Mouse (Mus musculus): Measurements from ENCODE around the gene Cacng4. TPM values are rescaled to one million over a fixed set of nuclear protein-coding genes. Genes with fewer than 3 reads are reported as not detected.
A peak's percentile ranks its signal among the peaks of the same experiment; 100 is the strongest.

Gene Cacng4
- polyA plus RNA-seq, 1 experiment from 2014 or later, result 41.6 TPM

GRCm38 (mm10) chr11:107794103-107794493, 259 bp downstream of the Cacng4 start:
- H3K9ac ChIP-seq (replicated peaks), result peak overlapping the region; percentile 92
- H3K27ac ChIP-seq, result peak overlapping the region; percentile 96
- H3K4me3 ChIP-seq (replicated peaks), result peak overlapping the region; percentile 79
- peaks cover 10% of the 10 kb centered on the region for H3K36me3 ChIP-seq
- ATAC-seq, result peak; percentile 61
- H3K9me3 ChIP-seq, result no peaks in the 10 kb centered on the region
- H3K27me3 ChIP-seq, result peaks cover 18% of the 10 kb centered on the region
- H3K4me2 ChIP-seq (replicated peaks), result peak overlapping the region; percentile 89
- peaks cover 76% of the 10 kb centered on the region for H3K4me1 ChIP-seq (replicated peaks)
- WGBS, result under 1% methylated on average over 37 of the region's 41 CpGs

GRCm38 (mm10) chr11:107793200-107794102, 906 bp downstream of the Cacng4 start:
- H3K27me3 ChIP-seq, result peaks cover 14% of the 10 kb centered on the region; the same call in 1 of the 2 replicates
- H3K4me2 ChIP-seq (replicated peaks), result peak overlapping the region; percentile 89
- H3K4me3 ChIP-seq (replicated peaks), result peak overlapping the region; percentile 79
- peak overlapping the region; percentile 92 for H3K9ac ChIP-seq (replicated peaks)
- under 1% methylated on average over 61 of the region's 64 CpGs for WGBS
- peak overlapping the region; percentile 96 for H3K27ac ChIP-seq
- H3K4me1 ChIP-seq (replicated peaks), result peaks cover 70% of the 10 kb centered on the region
- peak; percentile 65 for ATAC-seq
- H3K36me3 ChIP-seq, result peaks cover 16% of the 10 kb centered on the region
- no peaks in the 10 kb centered on the region for H3K9me3 ChIP-seq

- Histone ChIP-seq H3K9ac (replicated peaks) (peak overlapping the region; percentile 92), H3K4me1 (replicated peaks) (peaks cover 59% of the 10 kb centered on the region), H3K27ac (peak overlapping the region; percentile 96), H3K36me3 (peaks cover 26% of the 10 kb centered on the region), H3K9me3 (no peaks in the 10 kb centered on the region), H3K27me3 (peaks cover 8% of the 10 kb centered on the region; the same call in 1 of the 2 replicates), H3K4me2 (replicated peaks) (peak overlapping the region; percentile 89), H3K4me3 (replicated peaks) (peak overlapping the region; percentile 79)
- peak; percentile 18; the same call in 1 of the 2 replicates for ATAC-seq
- 10% methylated on average over 9 of the region's 9 CpGs for WGBS
Observed at GRCm38 (mm10) chr11:107792136-107792535, 2.2 kb downstream of the Cacng4 start.

GRCm38 (mm10) chr11:107785761-107786160, 8.6 kb downstream of the Cacng4 start:
- H3K4me3 ChIP-seq (replicated peaks), result no peak overlapping the region
- H3K27ac ChIP-seq, result peak overlapping the region; percentile 44; the same call in 1 of the 2 replicates
- H3K4me1 ChIP-seq (replicated peaks), result peaks cover 19% of the 10 kb centered on the region
- H3K4me2 ChIP-seq (replicated peaks), result no peak overlapping the region
- H3K9me3 ChIP-seq, result no peaks in the 10 kb centered on the region
- peak; percentile 50 for ATAC-seq
- WGBS, result 77% methylated on average over 3 of the region's 3 CpGs
- no peaks in the 10 kb centered on the region for H3K27me3 ChIP-seq
- no peak overlapping the region for H3K9ac ChIP-seq (replicated peaks)
- H3K36me3 ChIP-seq, result peaks cover 28% of the 10 kb centered on the region

- Histone ChIP-seq H3K27me3 (no peaks in the 10 kb centered on the region), H3K9ac (replicated peaks) (no peak overlapping the region), H3K4me1 (replicated peaks) (peaks cover 14% of the 10 kb centered on the region), H3K4me3 (replicated peaks) (no peak overlapping the region), H3K27ac (no peak overlapping the region), H3K4me2 (replicated peaks) (no peak overlapping the region), H3K36me3 (peaks cover 28% of the 10 kb centered on the region), H3K9me3 (no peaks in the 10 kb centered on the region)
- ATAC-seq, result no peak
- WGBS, result 85% methylated on average over 1 of the region's 1 CpGs
Observed at GRCm38 (mm10) chr11:107785288-107785687, 9.1 kb downstream of the Cacng4 start.

- Histone ChIP-seq H3K9ac (replicated peaks) (no peak overlapping the region), H3K27me3 (no peaks in the 10 kb centered on the region), H3K9me3 (no peaks in the 10 kb centered on the region), H3K4me1 (replicated peaks) (peaks cover 22% of the 10 kb centered on the region), H3K4me3 (replicated peaks) (no peak overlapping the region), H3K27ac (no peak overlapping the region), H3K36me3 (peaks cover 19% of the 10 kb centered on the region), H3K4me2 (replicated peaks) (no peak overlapping the region)
- WGBS, result 90% methylated on average over 8 of the region's 8 CpGs
- ATAC-seq, result no peak
Observed at GRCm38 (mm10) chr11:107783861-107784754, 10.2 kb downstream of the Cacng4 start.

GRCm38 (mm10) chr11:107782591-107782990, 11.8 kb downstream of the Cacng4 start:
- 73% methylated on average over 5 of the region's 5 CpGs for WGBS
- H3K36me3 ChIP-seq, result 0 out of 2 replicates have a peak, but pooled peaks cover 6% of the 10 kb centered on the region
- no peaks in the 10 kb centered on the region for H3K27me3 ChIP-seq
- H3K9me3 ChIP-seq, result no peaks in the 10 kb centered on the region
- no peak overlapping the region for H3K9ac ChIP-seq (replicated peaks)
- ATAC-seq, result no peak
- no peak overlapping the region for H3K27ac ChIP-seq
- no peak overlapping the region for H3K4me3 ChIP-seq (replicated peaks)
- peaks cover 37% of the 10 kb centered on the region for H3K4me1 ChIP-seq (replicated peaks)
- H3K4me2 ChIP-seq (replicated peaks), result no peak overlapping the region

- no peak overlapping the region for H3K4me2 ChIP-seq (replicated peaks)
- 20% methylated on average over 9 of the region's 9 CpGs for WGBS
- H3K27ac ChIP-seq, result peak overlapping the region; percentile 80
- no peak overlapping the region for H3K4me3 ChIP-seq (replicated peaks)
- ATAC-seq, result peak; percentile 65
- H3K27me3 ChIP-seq, result no peaks in the 10 kb centered on the region
- H3K4me1 ChIP-seq (replicated peaks), result peaks cover 74% of the 10 kb centered on the region
- H3K9ac ChIP-seq (replicated peaks), result no peak overlapping the region
- no peaks in the 10 kb centered on the region for H3K9me3 ChIP-seq
- 0 out of 2 replicates have a peak, but pooled peaks cover 3% of the 10 kb centered on the region for H3K36me3 ChIP-seq
Observed at GRCm38 (mm10) chr11:107778859-107779258, 15.5 kb downstream of the Cacng4 start.

- no peaks in the 10 kb centered on the region for H3K27me3 ChIP-seq
- 31% methylated on average over 12 of the region's 12 CpGs for WGBS
- no peak overlapping the region for H3K4me3 ChIP-seq (replicated peaks)
- peaks cover 77% of the 10 kb centered on the region for H3K4me1 ChIP-seq (replicated peaks)
- ATAC-seq, result no peak
- no peaks in the 10 kb centered on the region for H3K9me3 ChIP-seq
- peaks cover 3% of the 10 kb centered on the region; the same call in 1 of the 2 replicates for H3K36me3 ChIP-seq
- no peak overlapping the region for H3K9ac ChIP-seq (replicated peaks)
- peak overlapping the region; percentile 27; the same call in 1 of the 2 replicates for H3K27ac ChIP-seq
- peak overlapping the region; percentile 29; the same call in 1 of the 2 replicates for H3K4me2 ChIP-seq (replicated peaks)
Observed at GRCm38 (mm10) chr11:107777487-107777886, 16.9 kb downstream of the Cacng4 start.

- no peak for ATAC-seq
- Histone ChIP-seq H3K4me1 (replicated peaks) (peaks cover 82% of the 10 kb centered on the region), H3K27ac (no peak overlapping the region), H3K4me2 (replicated peaks) (no peak overlapping the region), H3K27me3 (no peaks in the 10 kb centered on the region), H3K4me3 (replicated peaks) (no peak overlapping the region), H3K9me3 (no peaks in the 10 kb centered on the region), H3K36me3 (peaks cover 7% of the 10 kb centered on the region; the same call in 1 of the 2 replicates), H3K9ac (replicated peaks) (0 out of 2 replicates have a peak overlapping the region, but pooled peaks have one; percentile 10)
- 65% methylated on average over 8 of the region's 8 CpGs for WGBS
Observed at GRCm38 (mm10) chr11:107773312-107773711, 21.0 kb downstream of the Cacng4 start.

GRCm38 (mm10) chr11:107772002-107772401, 22.4 kb downstream of the Cacng4 start:
- 55% methylated on average over 6 of the region's 6 CpGs for WGBS
- H3K27ac ChIP-seq, result no peak overlapping the region
- peaks cover 81% of the 10 kb centered on the region for H3K4me1 ChIP-seq (replicated peaks)
- no peak for ATAC-seq
- H3K4me3 ChIP-seq (replicated peaks), result no peak overlapping the region
- H3K9ac ChIP-seq (replicated peaks), result no peak overlapping the region
- H3K4me2 ChIP-seq (replicated peaks), result no peak overlapping the region
- H3K36me3 ChIP-seq, result peaks cover 7% of the 10 kb centered on the region; the same call in 1 of the 2 replicates
- H3K27me3 ChIP-seq, result no peaks in the 10 kb centered on the region
- H3K9me3 ChIP-seq, result no peaks in the 10 kb centered on the region
